Mouse (Mus musculus): ENCODE results near the gene Lonp1. TPM values are rescaled to one million over a fixed set of nuclear protein-coding genes. Genes with fewer than 3 reads are reported as not detected.

Gene Lonp1
- total RNA-seq, 2 experiments from 2014 or later: 89.0 to 90.5 TPM

- no peak for DNase-seq
These were observed 38.9 kb downstream of the Lonp1 start for GRCm38 (mm10) chr17:56587773-56588172.

- peak; percentile 61 for DNase-seq
These were observed 41.4 kb downstream of the Lonp1 start for GRCm38 (mm10) chr17:56585171-56585821.

GRCm38 (mm10) chr17:56584257-56585130 lies 42.2 kb downstream of the Lonp1 start, which contains the start of the genes Safb2 and Safb:
TSS of gene Safb2 (minus strand) at chr17:56584585.
TSS of gene Safb (plus strand) at chr17:56584825.
- DNase-seq: peak; percentile 99

GRCm38 (mm10) chr17:56583611-56584256 lies 43.0 kb downstream of the Lonp1 start:
- DNase-seq: peak; percentile 47

GRCm38 (mm10) chr17:56583071-56583470 lies 43.6 kb downstream of the Lonp1 start:
- DNase-seq: no peak

GRCm38 (mm10) chr17:56572939-56573338 lies 53.7 kb downstream of the Lonp1 start:
- no peak for DNase-seq

- no peak for DNase-seq
These were observed 54.5 kb downstream of the Lonp1 start for GRCm38 (mm10) chr17:56572154-56572553.

GRCm38 (mm10) chr17:56570287-56570686 lies 56.4 kb downstream of the Lonp1 start:
- DNase-seq: no peak

GRCm38 (mm10) chr17:56567370-56567769 lies 59.3 kb downstream of the Lonp1 start:
- DNase-seq: no peak

- DNase-seq: no peak
These were observed 59.8 kb downstream of the Lonp1 start for GRCm38 (mm10) chr17:56566918-56567317.

- DNase-seq: no peak
These were observed 60.4 kb downstream of the Lonp1 start for GRCm38 (mm10) chr17:56566293-56566692.

Other genes starting within 250 kb of the Lonp1 start
- 100 to 1,000 TPM; 140 to 141 TPM for gene Ptprs, start 150.4 kb downstream of the Lonp1 start, total RNA-seq (2021)
- not detected for gene Znrf4, start 114.5 kb downstream of the Lonp1 start, total RNA-seq (2021)
- under 1 TPM; 0.54 to 0.71 TPM for gene Gm20219, start 72.5 kb downstream of the Lonp1 start, total RNA-seq (2021)
- 10 to 100 TPM; 69.2 to 70.0 TPM for gene Safb2, start 42.3 kb downstream of the Lonp1 start, total RNA-seq (2021)
- 10 to 100 TPM; 89.2 to 92.5 TPM for gene Safb, start 42.1 kb downstream of the Lonp1 start, total RNA-seq (2021)
- gene 2410015M20Rik, start 17.1 kb downstream of the Lonp1 start, total RNA-seq (2021): 100 to 1,000 TPM; 295 to 325 TPM
- gene Rpl36, start 13.5 kb downstream of the Lonp1 start, total RNA-seq (2021): 100 to 1,000 TPM; 921 to 984 TPM
- under 1 TPM; 0.17 to 0.20 TPM for gene Catsperd, start 1.3 kb upstream of the Lonp1 start, total RNA-seq (2021)
- 10 to 100 TPM; 60.5 to 61.8 TPM for gene Ranbp3, start 46.4 kb upstream of the Lonp1 start, total RNA-seq (2021)
- gene Ndufa11, start 90.9 kb upstream of the Lonp1 start, total RNA-seq (2021): 100 to 1,000 TPM; 705 to 809 TPM
- 1 to 10 TPM; 5.3 to 8.0 TPM for gene Vmac, start 91.1 kb upstream of the Lonp1 start, total RNA-seq (2021)
- 10 to 100 TPM; 22.4 to 22.5 TPM for gene Nrtn, start 130.6 kb upstream of the Lonp1 start, total RNA-seq (2021)
- 10 to 100 TPM; 22.8 to 23.5 TPM for gene Dus3l, start 137.9 kb upstream of the Lonp1 start, total RNA-seq (2021)
- gene Prr22, start 143.4 kb upstream of the Lonp1 start, total RNA-seq (2021): under 1 TPM; 0.41 to 0.61 TPM
- gene Rfx2, start 204.1 kb upstream of the Lonp1 start, total RNA-seq (2021): 1 to 10 TPM; 8.1 to 9.3 TPM
- gene Acsbg2, start 247.6 kb upstream of the Lonp1 start, total RNA-seq (2021): not detected
- under 1 TPM; 0.16 to 0.21 TPM for gene 1700061G19Rik, start 248.6 kb upstream of the Lonp1 start, total RNA-seq (2021)

Data from heart, postnatal 4 days (tissue).